Mouse (Mus musculus) midbrain, embryonic 16.5 days (tissue): ENCODE results near the gene Entr1. TPM values are rescaled to one million over a fixed set of nuclear protein-coding genes. Genes with fewer than 3 reads are reported as not detected.
A peak's percentile ranks its signal among the peaks of the same experiment; 100 is the strongest.
"Not testable (repeated sequence)": the region's sequence is repeated elsewhere in the genome, so short reads cannot be mapped to it uniquely, and the experiment has no call there.

ENCODE experiments used
- ATAC-seq: fragments of 200-750 bp; cut with Nextera tagmentation; 2 replicates; pipeline ENCODE4 v1.8.0; 2017; ENCODE audit warnings: moderate TSS enrichment
- H3K27ac ChIP-seq: fragments of 300-500 bp; sonication (generic); 2 replicates; pipeline ENCODE4 v1.5.1; 2014; ENCODE audit warnings: mild to moderate bottlenecking, low read length, mixed read lengths
- H3K27me3 ChIP-seq: fragments of 300-500 bp; sonication (generic); 2 replicates; pipeline ENCODE4 v1.6.1; 2014; ENCODE audit warnings: low read depth, low read length, mixed read lengths; ENCODE audit not compliant: control insufficient read depth, insufficient read depth
- H3K36me3 ChIP-seq: fragments of 300-500 bp; sonication (generic); 2 replicates; pipeline ENCODE4 v1.6.1; 2014; ENCODE audit warnings: mild to moderate bottlenecking, low read length, moderate library complexity, mixed read lengths; ENCODE audit not compliant: control insufficient read depth, insufficient read depth
- H3K4me1 ChIP-seq: fragments of 300-500 bp; sonication (generic); 2 replicates; pipeline ENCODE4 v1.6.1; 2014; ENCODE audit warnings: mild to moderate bottlenecking, low read length, mixed read lengths; ENCODE audit not compliant: control insufficient read depth, insufficient read depth
- H3K4me2 ChIP-seq: fragments of 300-500 bp; sonication (generic); 2 replicates; pipeline ENCODE4 v1.6.1; 2014; ENCODE audit warnings: mild to moderate bottlenecking, low read length, mixed read lengths
- H3K4me3 ChIP-seq: fragments of 300-500 bp; sonication (generic); 2 replicates; pipeline ENCODE4 v1.5.1; 2014; ENCODE audit warnings: low read depth, mild to moderate bottlenecking, low read length, moderate library complexity, mixed read lengths
- H3K9ac ChIP-seq: fragments of 300-500 bp; sonication (generic); 2 replicates; pipeline ENCODE4 v1.6.1; 2014; ENCODE audit warnings: low read depth, low read length, mixed read lengths
- H3K9me3 ChIP-seq: fragments of 300-500 bp; sonication (generic); replicated peaks from 2 replicates; pipeline ENCODE4 v1.6.1; 2014; ENCODE audit warnings: mild to moderate bottlenecking, low read length, mixed read lengths; ENCODE audit not compliant: control insufficient read depth, poor library complexity, severe bottlenecking
- WGBS: fragments of 180-500 bp; shearing (Covaris S2); extraction: QIAGEN DNeasy Blood & Tissue Kit; methylation state at CpG from one replicate; pipeline ENCODE4 v1.1.7; 2014; 5-methylcytosine and 5-hydroxymethylcytosine counted together
- polyA plus RNA-seq: library from polyadenylated mRNA; unstranded; fragments of >200 nt; fragmentation: Nextera tagmentation; extraction: Ambion mirVana; gene quantifications from 2 replicates; pipeline ENCODE4 v1.2.1, GENCODE M21; 2015

Entr1 gene
- polyA plus RNA-seq, 1 experiment from 2014 or later, result 182 TPM

DNA sequence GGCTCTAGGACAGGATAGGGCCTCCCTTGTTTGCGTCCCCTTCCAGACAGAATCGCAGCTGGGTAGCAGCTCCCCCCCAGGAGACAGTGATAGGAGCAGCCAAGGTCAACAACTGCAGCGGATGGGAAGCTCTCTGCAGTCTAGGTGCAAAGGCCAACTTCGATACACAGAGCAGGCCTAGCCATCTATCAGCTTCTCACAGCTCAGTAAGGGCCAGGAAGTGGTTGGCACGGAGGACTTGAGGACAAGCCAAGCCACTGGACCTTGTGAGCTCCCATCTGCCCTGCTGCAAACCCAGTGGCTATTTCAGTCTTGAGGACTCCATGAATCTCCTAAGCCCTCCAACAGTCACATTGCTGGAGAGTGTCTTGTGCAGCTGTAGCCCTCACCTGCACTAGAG, 10.5 kb upstream of the Entr1 start:
- Histone ChIP-seq H3K9me3 (no peaks in the 10 kb centered on the region), H3K36me3 (peaks cover 57% of the 10 kb centered on the region), H3K27ac (no peak overlapping the region), H3K4me3 (no peak overlapping the region), H3K4me2 (no peak overlapping the region), H3K27me3 (no peaks in the 10 kb centered on the region), H3K9ac (no peak overlapping the region), H3K4me1 (0 out of 2 replicates have a peak, but pooled peaks cover 2% of the 10 kb centered on the region)
- WGBS, result 92% methylated on average over 5 of the region's 5 CpGs
- no peak for ATAC-seq

DNA sequence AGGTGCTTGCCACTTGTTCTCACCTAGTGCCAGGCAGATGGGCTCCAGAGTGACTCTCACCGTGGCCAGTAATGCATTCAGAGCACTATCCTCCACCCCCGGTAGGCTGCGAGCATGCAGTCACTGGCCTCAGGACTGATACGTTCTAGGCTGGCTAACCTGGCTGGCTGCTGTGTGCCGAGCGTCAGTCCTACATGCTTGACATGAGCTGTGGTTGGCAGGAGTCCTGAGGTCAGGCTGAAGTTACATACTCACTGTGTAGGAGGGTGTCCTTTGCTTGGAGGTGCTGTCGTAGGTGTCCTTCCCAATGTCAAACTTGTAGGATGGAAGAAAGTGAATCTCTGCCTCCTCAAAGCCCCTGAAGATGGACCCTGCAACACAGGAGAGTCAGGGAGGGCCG, 9.9 kb upstream of the Entr1 start:
- H3K27me3 ChIP-seq, result no peaks in the 10 kb centered on the region
- no peak for ATAC-seq
- 92% methylated on average over 8 of the region's 8 CpGs for WGBS

DNA sequence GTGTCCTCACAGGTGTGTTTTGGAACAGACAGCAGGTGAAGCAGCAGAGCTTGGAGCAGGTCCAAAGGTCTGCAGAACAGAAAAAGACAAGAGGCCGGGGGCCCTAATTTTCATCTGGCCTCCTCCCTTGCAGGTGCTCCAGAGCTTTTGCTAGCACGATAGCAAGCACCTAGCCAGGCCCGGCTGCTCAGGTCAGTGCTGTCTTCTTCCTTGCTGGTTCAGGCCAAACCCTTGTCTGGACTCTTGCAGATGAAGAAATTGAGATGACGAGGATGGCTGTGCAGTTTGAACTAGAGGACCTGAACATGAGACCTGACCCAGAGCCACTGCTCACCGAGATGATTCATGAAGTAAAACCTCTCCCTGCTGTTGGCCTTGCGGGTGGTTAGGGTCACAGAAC, 2.5 kb upstream of the Entr1 start:
- Histone ChIP-seq H3K4me1 (peaks cover 19% of the 10 kb centered on the region), H3K36me3 (peaks cover 41% of the 10 kb centered on the region), H3K27me3 (no peaks in the 10 kb centered on the region), H3K9ac (no peak overlapping the region), H3K9me3 (no peaks in the 10 kb centered on the region), H3K4me2 (no peak overlapping the region), H3K27ac (no peak overlapping the region), H3K4me3 (no peak overlapping the region)
- WGBS, result 92% methylated on average over 6 of the region's 6 CpGs
- ATAC-seq, result no peak

More for the DNA sequence above, 9.9 kb upstream of the Entr1 start:
- Histone ChIP-seq H3K9ac (no peak overlapping the region), H3K27ac (no peak overlapping the region), H3K4me1 (no peaks in the 10 kb centered on the region), H3K36me3 (peaks cover 62% of the 10 kb centered on the region), H3K4me3 (no peak overlapping the region), H3K4me2 (no peak overlapping the region), H3K9me3 (no peaks in the 10 kb centered on the region)

GRCm38 (mm10) chr2:26390954-26391353, 1.8 kb upstream of the Entr1 start:
- Histone ChIP-seq H3K9ac (no peak overlapping the region), H3K4me2 (no peak overlapping the region), H3K4me3 (no peak overlapping the region), H3K27ac (no peak overlapping the region), H3K36me3 (peaks cover 41% of the 10 kb centered on the region), H3K27me3 (no peaks in the 10 kb centered on the region), H3K9me3 (no peaks in the 10 kb centered on the region), H3K4me1 (peaks cover 19% of the 10 kb centered on the region)
- WGBS, result 90% methylated on average over 3 of the region's 3 CpGs
- ATAC-seq, result no peak

DNA sequence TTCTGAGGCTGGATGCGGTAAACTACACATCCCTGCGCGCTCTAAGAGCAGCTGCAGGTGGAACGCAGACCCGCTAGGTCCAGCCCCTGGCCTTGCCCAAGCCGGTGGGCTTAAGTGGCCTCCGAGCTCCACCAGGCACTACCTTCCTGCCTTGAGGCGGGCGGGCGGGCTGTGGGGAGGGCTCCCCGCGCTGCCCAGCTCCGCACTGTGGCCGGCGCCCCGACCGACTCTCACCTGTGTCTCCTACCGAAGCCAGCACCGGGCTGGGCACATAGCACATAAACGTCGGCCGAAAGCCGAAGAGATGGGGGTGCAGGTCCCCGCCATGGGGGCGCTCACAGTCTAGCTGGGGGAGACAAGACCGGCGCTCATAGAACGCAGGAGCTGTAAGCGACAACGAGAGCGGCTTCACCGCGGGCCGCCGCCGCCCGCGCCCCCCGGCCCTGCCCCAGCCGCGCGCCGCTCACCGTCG, 398 bp downstream of the Entr1 start:
- Histone ChIP-seq H3K27me3 (no peaks in the 10 kb centered on the region), H3K27ac (peak overlapping the region; percentile 68), H3K4me1 (peaks cover 19% of the 10 kb centered on the region), H3K36me3 (peaks cover 39% of the 10 kb centered on the region), H3K4me3 (peak overlapping the region; percentile 82), H3K9ac (peak overlapping the region; percentile 87), H3K4me2 (peak overlapping the region; percentile 89), H3K9me3 (no peaks in the 10 kb centered on the region)
- peak; percentile 63 for ATAC-seq
- WGBS, result under 1% methylated on average over 43 of the region's 45 CpGs

DNA sequence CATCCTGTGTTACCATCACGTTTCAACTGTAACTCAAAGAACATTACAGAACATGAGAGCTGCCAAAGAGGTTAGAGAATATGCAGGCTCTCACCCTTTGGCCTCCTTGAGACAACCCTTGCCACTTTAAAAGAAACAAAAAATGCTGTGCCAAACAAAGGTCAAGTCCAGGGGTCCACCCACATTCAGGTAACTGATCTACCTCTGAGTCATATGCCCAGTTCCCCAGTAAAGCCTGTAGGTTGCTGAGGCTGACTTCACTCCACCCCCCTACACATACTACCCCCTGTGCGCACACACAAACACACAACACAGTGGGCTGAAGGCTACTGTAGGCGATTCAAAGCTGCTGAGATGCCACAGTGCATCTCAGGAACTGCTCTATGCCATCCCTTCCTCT, 1.4 kb downstream of the Entr1 start:
- Histone ChIP-seq H3K36me3 (peaks cover 48% of the 10 kb centered on the region), H3K4me2 (no peak overlapping the region), H3K27me3 (no peaks in the 10 kb centered on the region), H3K4me1 (peaks cover 19% of the 10 kb centered on the region), H3K4me3 (no peak overlapping the region), H3K9ac (no peak overlapping the region), H3K27ac (no peak overlapping the region), H3K9me3 (no peaks in the 10 kb centered on the region)
- WGBS, result 93% methylated on average over 3 of the region's 3 CpGs
- no peak for ATAC-seq

- Histone ChIP-seq H3K4me1 (peaks cover 18% of the 10 kb centered on the region), H3K36me3 (peaks cover 46% of the 10 kb centered on the region), H3K4me2 (peak overlapping the region; percentile 95), H3K9ac (peak overlapping the region; percentile 86), H3K4me3 (peak overlapping the region; percentile 87), H3K27ac (peak overlapping the region; percentile 70; the same call in 1 of the 2 replicates)
- not testable (repeated sequence) for ATAC-seq, H3K27me3 ChIP-seq, H3K9me3 ChIP-seq
- WGBS, result 30% methylated on average over 6 of the region's 6 CpGs
Measured at GRCm38 (mm10) chr2:26380871-26381270, 8.2 kb downstream of the Entr1 start.

GRCm38 (mm10) chr2:26380131-26380771, 8.9 kb downstream of the Entr1 start, which contains the start of gene Snapc4:
Snapc4 (minus strand) TSS chr2:26380653.
- WGBS, result under 1% methylated on average over 38 of the region's 38 CpGs
- Histone ChIP-seq H3K9ac (peak within 1 kb of the TSS; percentile 86), H3K27ac (peak within 1 kb of the TSS; percentile 70), H3K36me3 (peaks cover 41% of the 10 kb centered on the region), H3K27me3 (no peaks in the 10 kb centered on the region), H3K4me1 (peaks cover 18% of the 10 kb centered on the region), H3K9me3 (no peaks in the 10 kb centered on the region), H3K4me2 (peak within 1 kb of the TSS; percentile 95), H3K4me3 (peak within 1 kb of the TSS; percentile 87)
- ATAC-seq, result peak; percentile 98

DNA sequence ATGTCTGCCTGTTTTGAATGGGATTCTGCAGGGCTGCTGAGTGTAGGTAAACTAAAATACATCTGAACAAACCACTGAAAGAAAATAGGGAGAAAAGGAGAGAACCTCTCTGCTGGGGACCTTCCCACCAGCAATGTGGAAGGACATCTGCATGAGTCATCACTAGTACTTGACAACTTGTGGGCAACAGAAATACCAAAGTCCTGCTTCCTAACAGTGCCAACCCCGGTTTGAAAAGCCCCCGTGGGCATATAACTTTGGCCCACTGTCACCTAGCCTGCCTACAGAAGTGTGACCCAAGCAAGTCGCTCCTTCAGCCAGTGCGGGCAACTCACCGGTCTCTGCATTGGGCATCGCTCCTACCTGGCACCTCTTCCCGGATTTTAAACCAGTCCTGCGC, 16.7 kb downstream of the Entr1 start:
- Histone ChIP-seq H3K9ac (no peak overlapping the region), H3K9me3 (no peaks in the 10 kb centered on the region), H3K27me3 (no peaks in the 10 kb centered on the region), H3K4me3 (no peak overlapping the region), H3K27ac (no peak overlapping the region), H3K4me1 (no peaks in the 10 kb centered on the region), H3K4me2 (no peak overlapping the region), H3K36me3 (peaks cover 61% of the 10 kb centered on the region)
- ATAC-seq, result no peak
- 95% methylated on average over 8 of the region's 8 CpGs for WGBS
